Mouse (Mus musculus) cerebellum, adult 2 months (tissue): ENCODE measurements around the gene Tpsg1. TPM values are rescaled to one million over a fixed set of nuclear protein-coding genes. Genes with fewer than 3 reads are reported as not detected.

Experiments
- DNase-seq, 2 experiments: peaks; one replicate each; pipeline ENCODE4 v3.0.0; 2021
- H3K27ac ChIP-seq: fragments of 200-500 bp; 2 replicates; pipeline ENCODE4 v1.5.1; 2012; ENCODE audit warnings: low read length, control low read depth, inconsistent platforms; ENCODE audit not compliant: insufficient read depth
- H3K27me3 ChIP-seq: fragments of 200-500 bp; 2 replicates; pipeline ENCODE4 v1.6.1; 2012; ENCODE audit warnings: inconsistent platforms, mild to moderate bottlenecking, low read length, moderate library complexity; ENCODE audit not compliant: control insufficient read depth, insufficient read depth
- H3K4me1 ChIP-seq: fragments of 200-500 bp; 2 replicates; pipeline ENCODE4 v1.6.1; 2011; ENCODE audit warnings: low read length; ENCODE audit not compliant: control insufficient read depth, insufficient read depth
- H3K4me3 ChIP-seq: fragments of 200-500 bp; replicated peaks from 2 replicates; pipeline ENCODE3; 2011; ENCODE audit warnings: mild to moderate bottlenecking, low read depth, low read length, control low read depth; ENCODE audit not compliant: insufficient read depth
- CTCF ChIP-seq: fragments of 200-500 bp; IDR thresholded peaks from 2 replicates; pipeline ENCODE4 v1.5.1; 2011; ENCODE audit warnings: low read depth, mild to moderate bottlenecking, control low read depth, low read length, moderate library complexity, borderline replicate concordance; ENCODE audit not compliant: insufficient read depth
- POLR2A ChIP-seq: fragments of 200-500 bp; IDR thresholded peaks from 2 replicates; pipeline ENCODE4 v1.6.1; 2011; ENCODE audit warnings: low read length, control low read depth, borderline replicate concordance; ENCODE audit not compliant: insufficient read depth
- WGBS: fragments of 180-500 bp; shearing (Covaris S2); methylation state at CpG from one replicate; pipeline ENCODE4 v1.1.7; 2018; 5-methylcytosine and 5-hydroxymethylcytosine counted together
- polyA plus RNA-seq: library from polyadenylated mRNA; depleted of rRNA; stranded (reverse); fragments of >200 nt; gene quantifications from 2 replicates; pipeline ENCODE4 v1.2.3, GENCODE M21; 2012; rRNA removed

Gene Tpsg1
- polyA plus RNA-seq, 1 experiment = not detected

- no peaks in the 10 kb centered on the region for H3K27me3 ChIP-seq
- no peak overlapping the region for H3K4me3 ChIP-seq
- 42% methylated on average over 9 of the region's 9 CpGs for WGBS
- H3K4me1 ChIP-seq = no peaks in the 10 kb centered on the region
- no peak overlapping the region for H3K27ac ChIP-seq
- no peak for TF ChIP-seq CTCF
- no peak for DNase-seq
Observed at GRCm38 (mm10) chr17:25418926-25419325, 49.9 kb downstream of the Tpsg1 start.

GRCm38 (mm10) chr17:25420998-25421397, 51.9 kb downstream of the Tpsg1 start:
- Histone ChIP-seq H3K27ac (no peak overlapping the region), H3K27me3 (no peaks in the 10 kb centered on the region), H3K4me1 (no peaks in the 10 kb centered on the region; the same call in 1 of the 2 replicates), H3K4me3 (no peak overlapping the region)
- TF ChIP-seq POLR2A (no peak), CTCF (no peak)
- no peak for DNase-seq
- 67% methylated on average over 3 of the region's 3 CpGs for WGBS

Other genes with a start within 250 kb of the Tpsg1 start
- gene Ptx4, start 248.5 kb upstream of the Tpsg1 start, polyA plus RNA-seq = 0.11 TPM in 1 of 2 replicates, not detected in the other
- gene Clcn7, start 235.9 kb upstream of the Tpsg1 start, polyA plus RNA-seq = 50.3 and 52.7 TPM in 2 replicates
- 0.06 and 0.10 TPM in 2 replicates for gene Ccdc154, start 206.8 kb upstream of the Tpsg1 start, polyA plus RNA-seq
- not detected in 2 replicates for gene Gm38655, start 193.8 kb upstream of the Tpsg1 start, polyA plus RNA-seq
- 23.4 and 25.2 TPM in 2 replicates for gene BC003965, start 184.7 kb upstream of the Tpsg1 start, polyA plus RNA-seq
- 56.2 and 57.4 TPM in 2 replicates for gene Unkl, start 180.9 kb upstream of the Tpsg1 start, polyA plus RNA-seq
- 131 and 146 TPM in 2 replicates for gene Gnptg, start 129.1 kb upstream of the Tpsg1 start, polyA plus RNA-seq
- 40.4 and 42.4 TPM in 2 replicates for gene Tsr3, start 129.1 kb upstream of the Tpsg1 start, polyA plus RNA-seq
- gene Baiap3, start 112.9 kb upstream of the Tpsg1 start, polyA plus RNA-seq = 24.4 and 26.5 TPM in 2 replicates
- gene Ube2i, start 94.7 kb upstream of the Tpsg1 start, polyA plus RNA-seq = 253 and 255 TPM in 2 replicates
- not detected in 2 replicates for gene Prss34, start 70.9 kb upstream of the Tpsg1 start, polyA plus RNA-seq
- not detected in 2 replicates for gene Prss28, start 60.6 kb upstream of the Tpsg1 start, polyA plus RNA-seq
- gene Prss29, start 50.6 kb upstream of the Tpsg1 start, polyA plus RNA-seq = not detected in 2 replicates
- not detected in 2 replicates for gene Tpsab1, start 23.7 kb upstream of the Tpsg1 start, polyA plus RNA-seq
- 0.16 TPM in 1 of 2 replicates, not detected in the other for gene Tpsb2, start 3.0 kb upstream of the Tpsg1 start, polyA plus RNA-seq
- 10.8 and 12.4 TPM in 2 replicates for gene Cacna1h, start 64.5 kb downstream of the Tpsg1 start, polyA plus RNA-seq
- 1.1 and 1.3 TPM in 2 replicates for gene Tekt4, start 85.3 kb downstream of the Tpsg1 start, polyA plus RNA-seq
- gene Sstr5, start 128.0 kb downstream of the Tpsg1 start, polyA plus RNA-seq = 0.11 and 0.16 TPM in 2 replicates
- 35.9 and 38.0 TPM in 2 replicates for gene Sox8, start 201.4 kb downstream of the Tpsg1 start, polyA plus RNA-seq
- 18.6 and 19.1 TPM in 2 replicates for gene Lmf1, start 209.8 kb downstream of the Tpsg1 start, polyA plus RNA-seq